Mouse (Mus musculus) lung, adult 2 months (tissue): Measurements from ENCODE around the gene Mrln.

Source experiments
- CTCF ChIP-seq: fragments of 200-500 bp; IDR thresholded peaks from 2 replicates; pipeline ENCODE4 v1.5.1; 2011; ENCODE audit warnings: mild to moderate bottlenecking, low read length, control low read depth; ENCODE audit not compliant: insufficient read depth
- POLR2A ChIP-seq: fragments of 200-500 bp; IDR thresholded peaks from 2 replicates; pipeline ENCODE4 v1.6.1; 2011; ENCODE audit warnings: low read depth, mild to moderate bottlenecking, control low read depth, low read length, borderline replicate concordance; ENCODE audit errors: extremely low read depth

DNA sequence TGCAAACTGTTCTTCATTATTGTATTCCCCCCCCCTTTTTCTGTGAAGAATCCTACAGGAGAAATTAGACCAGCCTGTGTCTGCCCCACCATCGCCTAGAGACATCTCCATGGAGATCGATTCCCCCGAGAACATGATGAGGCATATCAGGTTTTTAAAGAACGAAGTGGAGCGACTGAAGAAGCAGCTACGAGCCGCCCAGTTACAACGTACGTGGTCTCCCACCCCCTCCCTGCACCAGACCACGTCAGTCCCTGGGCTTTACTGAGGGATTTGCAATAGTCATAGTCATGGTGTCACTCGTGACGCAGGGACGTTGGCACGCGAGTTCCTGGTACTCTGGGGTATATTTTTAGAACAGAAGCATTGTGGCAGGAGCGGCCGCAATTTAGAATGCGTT, 35.4 kb upstream of the Mrln start:
- TF ChIP-seq CTCF = no peak
- TF ChIP-seq POLR2A = no peak
